Mouse (Mus musculus): ENCODE data around the gene Tgm2.

DNA sequence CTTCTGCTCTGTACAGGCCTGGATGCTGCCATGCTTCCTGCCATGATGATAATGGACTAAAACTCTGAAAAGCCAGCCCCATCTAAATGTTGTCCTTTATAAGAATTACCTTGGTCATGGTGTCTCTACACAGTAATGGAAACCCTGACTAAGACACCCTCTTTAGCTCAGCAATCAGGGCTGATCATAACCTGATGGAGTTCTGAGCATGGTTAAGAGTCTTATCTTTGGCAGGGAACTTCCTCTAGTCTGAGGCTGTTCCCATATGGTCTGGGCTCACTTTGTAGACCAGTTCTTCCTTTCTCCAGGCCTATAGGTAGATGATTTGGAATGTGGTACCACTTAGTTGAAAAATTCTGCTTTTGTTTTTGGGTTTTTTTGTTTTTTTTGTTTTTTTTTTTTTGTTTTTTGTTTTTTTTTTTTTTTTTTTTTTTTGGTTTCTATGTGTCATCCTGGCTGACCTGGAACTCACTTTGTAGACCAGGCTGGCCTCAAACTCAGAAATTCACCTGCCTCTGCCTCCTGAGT, 77.7 kb downstream of the Tgm2 start:
- TF ChIP-seq ZNF384 (IDR thresholded peaks at IDR 0.05; ENCODE audit: low read depth, low read length) (peak; percentile 87), HCFC1 (IDR thresholded peaks at IDR 0.05; ENCODE audit: borderline replicate concordance, insufficient read depth, low read length) (no peak), CHD2 (IDR thresholded peaks at IDR 0.05; ENCODE audit: low read depth, low read length) (no peak), MAFK (IDR thresholded peaks at IDR 0.05; ENCODE audit: insufficient read depth, low read depth, low read length) (no peak)
